Mouse (Mus musculus): Measurements from ENCODE around the gene Gm45062.

- no peak for TF ChIP-seq CTCF (IDR thresholded peaks at IDR 0.05; ENCODE audit: borderline replicate concordance, extremely low read depth, insufficient read depth, insufficient read length)
- no peak for TF ChIP-seq POLR2A (IDR thresholded peaks at IDR 0.05; ENCODE audit: borderline replicate concordance, extremely low read depth, insufficient read depth, insufficient read length, poor library complexity, severe bottlenecking)
Observed at GRCm38 (mm10) chr6:8492248-8492647, 233.0 kb downstream of the Gm45062 start.

Measured in brain, embryonic 14.5 days (tissue).